Mouse (Mus musculus): ENCODE measurements around the gene Surf6.

DNA sequence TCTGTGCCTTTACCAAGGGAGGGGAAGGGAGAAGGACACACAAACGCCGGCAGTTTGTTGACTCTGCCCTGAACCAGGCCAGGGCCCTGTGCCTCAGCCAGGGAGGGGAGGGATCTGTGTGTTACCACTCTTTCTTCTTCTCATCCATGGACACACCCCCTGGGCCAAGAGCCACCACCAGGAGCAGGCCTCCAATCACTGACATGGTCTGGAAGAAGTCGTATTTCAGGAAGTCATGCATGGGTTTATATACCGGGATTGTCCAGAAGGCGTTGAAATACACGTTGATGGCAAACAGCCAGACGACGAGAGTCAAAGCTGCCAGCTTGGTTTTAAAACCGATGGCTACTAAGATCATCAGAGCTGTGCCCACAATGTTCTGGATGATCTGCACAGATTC, 19.1 kb upstream of the Surf6 start:
- TF ChIP-seq POLR2A (IDR thresholded peaks at IDR 0.05; ENCODE audit: low read depth, low read length), result no peak
- TF ChIP-seq CTCF (IDR thresholded peaks at IDR 0.05; ENCODE audit: extremely low read depth, insufficient read depth, insufficient read length, insufficient replicate concordance), result no peak
